Mouse (Mus musculus) CD8-positive naive resting alpha-beta T cell, adult 2 months (primary cell): ENCODE data around the gene Mafg.

ENCODE experiments used
- DNase-seq, 2 experiments: peaks; one replicate each; pipeline ENCODE4 v3.0.0; 2022; ENCODE audit warnings: low read depth in 2 of 2, low spot score in 2 of 2

Gene Mafg

GRCm38 (mm10) chr11:120623961-120624679, 9.3 kb downstream of the Mafg start:
- DNase-seq, result peak; percentile 69 to 77

GRCm38 (mm10) chr11:120622805-120623204, 10.6 kb downstream of the Mafg start:
- DNase-seq, result no peak

- DNase-seq, result no peak
These were observed 13.2 kb downstream of the Mafg start for GRCm38 (mm10) chr11:120620195-120620594.

GRCm38 (mm10) chr11:120618619-120619535, 14.5 kb downstream of the Mafg start:
- DNase-seq, result no peak

- DNase-seq, result peak; percentile 83 to 86
These were observed 15.8 kb downstream of the Mafg start, which contains the start of gene Pcyt2 for GRCm38 (mm10) chr11:120617519-120618112. Gene Pcyt2, minus strand, starts transcription at chr11:120617936.

GRCm38 (mm10) chr11:120616617-120617294, 16.6 kb downstream of the Mafg start:
- no peak for DNase-seq

- no peak for DNase-seq
These were observed 17.7 kb downstream of the Mafg start for GRCm38 (mm10) chr11:120615606-120616203.

- no peak for DNase-seq
These were observed 18.2 kb downstream of the Mafg start for GRCm38 (mm10) chr11:120615167-120615566.

- DNase-seq, result no peak
These were observed 19.4 kb downstream of the Mafg start for GRCm38 (mm10) chr11:120613976-120614375.

GRCm38 (mm10) chr11:120613481-120613972, 19.9 kb downstream of the Mafg start:
- no peak for DNase-seq

- peak; percentile 75 to 79 for DNase-seq
These were observed 20.6 kb downstream of the Mafg start for GRCm38 (mm10) chr11:120612763-120613162.

- DNase-seq, result no peak
These were observed 22.8 kb downstream of the Mafg start for GRCm38 (mm10) chr11:120610477-120611046.

- DNase-seq, result no peak
These were observed 24.1 kb downstream of the Mafg start for GRCm38 (mm10) chr11:120609250-120609649.

GRCm38 (mm10) chr11:120608241-120609034, 25.0 kb downstream of the Mafg start, which contains the start of gene Npb:
Gene Npb, plus strand, starts transcription at chr11:120608477.
- DNase-seq, result no peak

- no peak for DNase-seq
These were observed 26.6 kb downstream of the Mafg start for GRCm38 (mm10) chr11:120606764-120607163.

GRCm38 (mm10) chr11:120605667-120606066, 27.7 kb downstream of the Mafg start:
- DNase-seq, result no peak

GRCm38 (mm10) chr11:120603545-120603944, 29.9 kb downstream of the Mafg start:
- no peak for DNase-seq

- DNase-seq, result peak in 1 of 2 experiments; percentile 48
These were observed 32.7 kb downstream of the Mafg start for GRCm38 (mm10) chr11:120600716-120601115.

GRCm38 (mm10) chr11:120598990-120599549, 34.3 kb downstream of the Mafg start:
- DNase-seq, result no peak
